Mouse (Mus musculus) myocyte (in vitro differentiated cells): ENCODE measurements around the gene Gm45062. TPM values are rescaled to one million over a fixed set of nuclear protein-coding genes. Genes with fewer than 3 reads are reported as not detected.

ENCODE experiments used
- H3K27me3 ChIP-seq: one replicate; pipeline ENCODE4 v1.6.1; 2011; ENCODE audit not compliant: control insufficient read depth, insufficient read depth, insufficient read length
- H3K36me3 ChIP-seq: one replicate; pipeline ENCODE4 v1.6.1; 2011; ENCODE audit not compliant: control insufficient read depth, insufficient read depth
- H3K4me2 ChIP-seq: one replicate; pipeline ENCODE4 v1.6.1; 2011; ENCODE audit warnings: low read depth, control low read depth
- H3K4me3 ChIP-seq: one replicate; pipeline ENCODE4 v1.5.1; 2011; ENCODE audit warnings: mild to moderate bottlenecking, control low read depth, moderate library complexity
- H3K79me2 ChIP-seq: one replicate; pipeline ENCODE4 v1.6.1; 2011; ENCODE audit not compliant: control insufficient read depth, insufficient read depth
- H3ac ChIP-seq: one replicate; pipeline ENCODE4 v1.6.1; 2011; ENCODE audit not compliant: control insufficient read depth, insufficient read length
- CEBPB ChIP-seq: IDR thresholded peaks from 2 replicates; pipeline ENCODE4 v1.6.1; 2011; ENCODE audit warnings: mild to moderate bottlenecking, moderate library complexity; ENCODE audit not compliant: poor library complexity, insufficient read depth, severe bottlenecking
- E2F4 ChIP-seq: IDR thresholded peaks from one replicate; pipeline ENCODE4 v1.6.1; 2011; ENCODE audit warnings: mild to moderate bottlenecking, control low read depth, moderate library complexity; ENCODE audit not compliant: insufficient read depth
- MAX ChIP-seq: IDR thresholded peaks from one replicate; pipeline ENCODE4 v1.6.1; 2011; ENCODE audit warnings: low read depth, mild to moderate bottlenecking, control low read depth
- MYOD1 ChIP-seq, 3 experiments: IDR thresholded peaks; one replicate each; pipeline ENCODE4 v1.6.1; 2011; ENCODE audit warnings: control low read depth in 2 of 3, low read depth in 2 of 3, mild to moderate bottlenecking in 2 of 3, moderate library complexity in 1 of 3; ENCODE audit not compliant: insufficient read length in 2 of 3, control insufficient read depth in 1 of 3
- MYOG ChIP-seq, 3 experiments: IDR thresholded peaks; one replicate each; pipeline ENCODE4 v1.6.1; 2011; ENCODE audit warnings: control low read depth in 2 of 3, low read depth in 2 of 3, mild to moderate bottlenecking in 2 of 3; ENCODE audit not compliant: insufficient read length in 2 of 3, control insufficient read depth in 1 of 3, insufficient read depth in 1 of 3
- POLR2A ChIP-seq: IDR thresholded peaks from one replicate; pipeline ENCODE4 v1.6.1; 2011; ENCODE audit warnings: low read depth, mild to moderate bottlenecking, control low read depth, moderate library complexity; ENCODE audit not compliant: insufficient read length
- POLR2AphosphoS2 ChIP-seq: IDR thresholded peaks from one replicate; pipeline ENCODE4 v1.6.1; 2011; ENCODE audit warnings: low read depth, control low read depth; ENCODE audit not compliant: insufficient read length
- REST ChIP-seq: IDR thresholded peaks from one replicate; pipeline ENCODE4 v1.6.1; 2011; ENCODE audit warnings: mild to moderate bottlenecking, control low read depth, moderate library complexity; ENCODE audit not compliant: insufficient read depth, insufficient read length
- SRF ChIP-seq: IDR thresholded peaks from one replicate; pipeline ENCODE4 v1.6.1; 2011; ENCODE audit warnings: low read depth; ENCODE audit not compliant: control insufficient read depth, insufficient read length
- TCF12 ChIP-seq: IDR thresholded peaks from one replicate; pipeline ENCODE4 v1.6.1; 2011; ENCODE audit warnings: mild to moderate bottlenecking, control low read depth; ENCODE audit not compliant: poor library complexity, insufficient read depth, severe bottlenecking
- TCF3 ChIP-seq: IDR thresholded peaks from one replicate; pipeline ENCODE4 v1.6.1; 2011; ENCODE audit warnings: low read depth, control low read depth; ENCODE audit not compliant: insufficient read length
- USF1 ChIP-seq: IDR thresholded peaks from one replicate; pipeline ENCODE4 v1.6.1; 2011; ENCODE audit warnings: low read depth, mild to moderate bottlenecking, control low read depth, moderate library complexity
- polyA plus RNA-seq: library from polyadenylated mRNA; unstranded; fragments of >200 nt; fragmentation: generic; extraction: Trizol; gene quantifications from one replicate; pipeline ENCODE4 v1.2.1, GENCODE M21; 2012; ENCODE audit warnings: missing spikeins

The Gm45062 gene
- polyA plus RNA-seq, 1 experiment: 0.71 TPM

DNA sequence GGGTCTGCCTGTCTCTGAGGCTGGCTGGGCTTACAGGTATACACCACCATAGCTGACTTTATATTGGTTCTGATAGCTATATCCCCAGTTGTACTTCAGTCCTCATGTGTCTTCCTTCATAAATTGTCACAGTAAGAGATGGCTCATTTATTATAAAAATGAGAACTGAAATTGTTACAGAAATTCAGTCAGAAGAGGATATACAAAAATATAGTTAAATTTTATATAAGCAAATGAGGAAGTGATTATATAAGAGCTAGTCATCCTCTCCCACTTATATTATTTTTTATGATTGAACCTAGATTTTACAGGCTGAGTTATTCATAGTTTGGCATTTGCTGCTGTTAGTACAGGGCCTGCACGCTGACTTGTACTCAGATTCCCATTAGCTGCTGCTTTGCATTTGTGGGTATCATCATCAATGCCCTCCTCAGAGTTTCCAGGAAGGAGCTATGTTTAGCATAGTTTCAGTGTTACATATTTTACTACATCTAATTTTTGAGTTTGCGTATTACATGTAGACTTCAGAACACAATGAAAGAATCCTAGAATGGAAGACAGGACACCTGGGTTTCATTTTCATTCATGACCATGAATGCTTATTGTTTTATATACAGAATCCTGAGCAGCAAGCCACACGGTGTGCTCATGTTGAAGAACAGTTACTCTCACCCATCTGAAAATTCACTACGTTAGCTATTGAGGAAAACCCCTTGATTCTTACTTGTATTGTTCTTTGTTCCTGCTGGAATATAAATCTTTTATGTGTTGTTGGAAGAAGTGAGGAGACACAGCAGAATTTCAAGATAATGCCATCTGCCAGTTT is 29.7 kb downstream of the Gm45062 start:
- Histone ChIP-seq H3K4me2 (no peak overlapping the region), H3ac (no peak overlapping the region), H3K36me3 (no peaks in the 10 kb centered on the region), H3K79me2 (no peaks in the 10 kb centered on the region), H3K27me3 (no peaks in the 10 kb centered on the region), H3K4me3 (no peak overlapping the region)
- TF ChIP-seq MYOD1 (IDR thresholded peaks at IDR 0.05; ENCODE audit: control insufficient read depth in 1 of 3, insufficient read length in 2 of 3, low read depth in 2 of 3) (no peak), POLR2A (no peak), MYOG (IDR thresholded peaks at IDR 0.05; ENCODE audit: control insufficient read depth in 1 of 3, insufficient read depth in 1 of 3, insufficient read length in 2 of 3, low read depth in 2 of 3) (no peak), TCF12 (no peak), POLR2AphosphoS2 (no peak), USF1 (no peak)

DNA sequence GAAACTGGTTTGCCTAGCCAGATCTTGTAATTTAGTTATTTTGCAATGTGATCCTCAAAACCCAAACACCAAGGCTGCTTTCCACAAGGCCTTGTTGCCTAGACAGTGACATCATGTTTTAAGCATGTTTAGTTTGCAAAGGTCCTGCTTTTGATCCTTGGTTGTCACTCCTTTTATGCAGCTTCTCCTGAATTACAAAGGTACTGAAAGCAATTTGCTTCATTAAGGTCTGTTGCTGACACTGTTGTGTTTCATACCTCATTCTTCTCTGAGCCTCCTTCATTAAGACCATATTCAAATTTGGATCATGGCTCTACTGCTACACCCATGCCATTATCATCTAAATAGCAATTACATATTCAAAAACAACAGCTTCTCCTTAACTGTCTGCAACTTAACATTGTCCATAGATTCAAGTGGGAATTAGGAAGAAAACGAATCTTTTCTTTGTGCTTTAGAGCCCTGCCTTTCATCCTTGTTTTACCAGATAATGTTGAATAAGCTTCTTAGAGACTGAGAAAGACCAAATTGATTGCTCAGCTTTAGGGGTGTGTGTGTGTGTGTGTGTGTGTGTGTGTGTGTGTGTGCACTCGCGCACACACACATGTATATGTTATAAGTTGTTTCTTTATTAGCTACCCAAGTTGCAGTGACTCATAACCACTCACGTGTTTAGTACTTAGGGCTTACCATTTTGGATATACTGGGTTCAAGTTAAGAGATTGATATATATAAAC is 35.0 kb downstream of the Gm45062 start:
- Histone ChIP-seq H3K4me2 (no peak overlapping the region), H3K36me3 (no peaks in the 10 kb centered on the region), H3K4me3 (no peak overlapping the region), H3K27me3 (no peaks in the 10 kb centered on the region), H3ac (no peak overlapping the region), H3K79me2 (no peaks in the 10 kb centered on the region)
- TF ChIP-seq POLR2AphosphoS2 (no peak), USF1 (no peak), MYOG (IDR thresholded peaks at IDR 0.05; ENCODE audit: control insufficient read depth in 1 of 3, insufficient read depth in 1 of 3, insufficient read length in 2 of 3, low read depth in 2 of 3) (no peak), TCF12 (no peak), TCF3 (no peak)

DNA sequence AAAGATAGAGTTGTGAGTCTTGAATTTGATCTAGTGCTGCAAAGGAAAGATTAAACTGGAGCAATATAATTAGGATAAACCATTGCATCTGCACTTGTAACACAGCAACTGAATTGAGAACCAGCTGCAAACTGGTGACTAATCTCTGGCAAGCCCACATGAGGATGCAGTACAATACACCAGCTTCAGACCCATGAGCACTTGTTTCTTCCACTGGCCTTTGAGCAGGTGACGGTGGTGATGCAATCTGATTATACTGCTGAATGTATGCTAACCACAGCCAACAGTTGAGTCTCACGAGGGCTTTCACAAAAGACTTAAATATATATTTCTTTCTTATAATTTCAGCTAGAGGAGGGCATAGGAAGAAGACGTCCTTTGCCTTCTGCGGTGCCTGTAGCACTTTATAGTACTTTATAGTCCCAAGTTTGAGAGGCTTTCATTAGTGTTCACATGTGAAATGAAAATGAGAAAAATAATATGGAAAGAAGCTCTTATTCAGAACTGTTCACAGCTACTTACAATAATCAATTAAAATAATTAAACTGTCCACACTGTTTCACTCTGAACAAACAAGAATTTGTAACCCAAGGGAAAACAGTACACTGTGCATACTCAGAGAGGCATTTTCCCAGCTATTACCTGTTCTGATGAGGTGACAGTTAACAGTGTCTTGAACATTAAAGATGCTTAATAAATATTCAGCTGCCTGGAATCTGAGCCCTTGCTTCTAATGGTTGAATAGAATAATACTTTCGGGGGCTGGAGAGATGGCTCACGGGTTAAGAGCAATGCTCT is 40.0 kb downstream of the Gm45062 start:
- Histone ChIP-seq H3K27me3 (no peaks in the 10 kb centered on the region), H3ac (no peak overlapping the region), H3K79me2 (no peaks in the 10 kb centered on the region), H3K4me3 (no peak overlapping the region), H3K36me3 (no peaks in the 10 kb centered on the region), H3K4me2 (no peak overlapping the region)
- TF ChIP-seq CEBPB (peak; percentile 68; the same call in 1 of the 2 replicates), MYOG (IDR thresholded peaks at IDR 0.05; ENCODE audit: control insufficient read depth in 1 of 3, insufficient read depth in 1 of 3, insufficient read length in 2 of 3, low read depth in 2 of 3) (peak in 2 of 3 experiments; percentile 9 to 44), TCF3 (no peak), MYOD1 (IDR thresholded peaks at IDR 0.05; ENCODE audit: control insufficient read depth in 1 of 3, insufficient read length in 2 of 3, low read depth in 2 of 3) (peak in 2 of 3 experiments; percentile 39 to 63), POLR2AphosphoS2 (no peak)

DNA sequence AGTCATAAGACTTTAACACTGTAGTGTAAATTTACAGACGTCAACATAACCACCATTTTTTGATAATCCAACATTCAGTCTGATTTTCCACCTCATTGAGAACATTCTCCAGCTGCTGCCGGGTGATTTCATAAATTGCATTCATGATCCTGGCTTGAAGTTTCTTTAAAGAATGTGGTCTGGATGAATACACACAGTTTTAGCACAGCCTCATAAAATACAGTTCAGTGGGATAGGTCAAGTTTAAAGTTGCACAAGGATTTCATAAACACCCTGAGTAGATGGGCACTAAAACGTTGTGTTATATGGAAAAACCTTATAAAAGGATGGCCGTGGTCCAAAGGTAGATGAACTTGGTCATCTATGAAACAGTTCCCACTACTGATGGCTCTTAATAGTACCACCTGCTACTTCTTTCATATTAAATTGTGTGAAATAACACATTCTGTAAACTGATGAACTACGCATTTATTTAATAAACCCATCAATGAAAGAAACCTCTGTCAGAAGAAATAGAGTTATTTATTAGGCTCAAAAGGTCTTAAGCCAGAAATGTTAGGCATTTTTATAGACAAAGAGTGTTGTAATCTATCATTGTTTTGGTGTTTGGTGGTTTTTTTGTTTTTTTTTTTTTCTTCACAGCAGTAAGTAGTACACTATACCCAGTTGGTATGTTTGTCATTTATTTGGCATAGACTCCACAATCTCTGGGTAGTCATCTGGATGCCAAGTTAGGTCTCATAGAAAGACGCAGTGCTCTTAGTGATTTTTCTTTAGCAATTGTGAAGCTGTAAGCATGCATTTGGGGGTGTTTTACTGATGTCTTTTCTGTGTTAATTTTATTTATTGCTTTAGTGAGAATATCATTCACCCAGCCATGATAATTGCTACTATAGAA is 48.9 kb downstream of the Gm45062 start:
- Histone ChIP-seq H3K79me2 (no peaks in the 10 kb centered on the region), H3K4me2 (no peak overlapping the region), H3K36me3 (no peaks in the 10 kb centered on the region), H3K4me3 (no peak overlapping the region), H3ac (no peak overlapping the region), H3K27me3 (no peaks in the 10 kb centered on the region)
- no peak for TF ChIP-seq USF1
- no peak for TF ChIP-seq POLR2AphosphoS2
- TF ChIP-seq CEBPB: 0 out of 2 replicates have a peak, but pooled peaks have one; percentile 4
- no peak for TF ChIP-seq MYOD1 (IDR thresholded peaks at IDR 0.05; ENCODE audit: control insufficient read depth in 1 of 3, insufficient read length in 2 of 3, low read depth in 2 of 3)
- TF ChIP-seq SRF: no peak

DNA sequence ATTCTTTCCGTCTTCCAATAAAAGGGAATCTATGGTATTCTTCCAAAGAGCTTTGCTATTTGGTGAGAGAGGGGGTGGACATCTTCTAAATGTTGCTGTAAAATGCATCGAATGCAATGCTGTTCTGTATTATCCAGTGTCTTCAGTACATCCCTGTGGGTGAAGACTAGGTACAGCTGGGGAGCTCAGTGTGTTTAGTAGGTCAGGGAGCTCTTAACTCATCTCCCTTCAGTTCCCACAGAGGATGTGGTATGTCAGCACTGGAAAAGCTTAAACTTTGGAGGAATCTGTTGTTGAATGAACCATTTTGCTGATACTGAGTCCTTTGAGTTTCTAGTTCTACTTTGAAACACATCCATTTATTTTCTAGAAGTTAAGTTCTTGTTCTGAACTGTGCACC is 53.3 kb downstream of the Gm45062 start:
- no peaks in the 10 kb centered on the region for H3K79me2 ChIP-seq
- H3K4me2 ChIP-seq: no peak overlapping the region
- TF ChIP-seq SRF (no peak), USF1 (no peak), REST (no peak), MYOG (IDR thresholded peaks at IDR 0.05; ENCODE audit: control insufficient read depth in 1 of 3, insufficient read depth in 1 of 3, insufficient read length in 2 of 3, low read depth in 2 of 3) (no peak), TCF3 (no peak), TCF12 (no peak), MAX (no peak), POLR2AphosphoS2 (no peak), MYOD1 (IDR thresholded peaks at IDR 0.05; ENCODE audit: control insufficient read depth in 1 of 3, insufficient read length in 2 of 3, low read depth in 2 of 3) (no peak), CEBPB (no peak), E2F4 (no peak), POLR2A (no peak)
- no peaks in the 10 kb centered on the region for H3K36me3 ChIP-seq
- H3K27me3 ChIP-seq: no peaks in the 10 kb centered on the region
- no peak overlapping the region for H3ac ChIP-seq
- no peak overlapping the region for H3K4me3 ChIP-seq
